Comparison of ENCODE assay signal across 8 mouse cellular contexts in the genomic region with DNA sequence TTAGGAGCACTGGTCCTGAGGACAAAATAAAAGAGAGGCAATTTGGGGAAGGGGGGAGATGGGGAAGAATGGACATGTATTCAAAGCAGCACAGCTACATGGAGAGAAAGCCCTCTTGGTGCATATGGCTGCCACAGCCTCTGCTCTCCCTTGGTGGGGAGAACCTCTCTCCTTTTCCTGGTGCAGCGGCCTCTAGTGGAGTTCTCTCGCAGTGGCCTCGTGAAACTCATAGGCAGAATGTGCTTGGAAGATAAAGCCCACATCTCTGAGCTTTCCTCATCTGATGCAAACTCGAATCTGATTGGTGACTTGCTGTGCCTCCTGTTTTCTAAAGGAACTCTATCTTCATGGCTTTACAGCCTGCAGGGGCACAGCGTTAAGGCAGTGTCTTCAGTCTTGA. TPM values are rescaled to one million over a fixed set of nuclear protein-coding genes. Genes with fewer than 3 reads are reported as not detected.
DNase-seq lines count a peak whose midpoint lies in the region; ATAC-seq and TF ChIP-seq lines count a peak whose summit lies in the region.

No protein-coding gene starts in this region.

- no peak overlapping the region for H3K27ac ChIP-seq in forebrain, embryonic 10.5 days
- no peak overlapping the region for H3K27ac ChIP-seq in forebrain, embryonic 16.5 days (ENCODE audit: low read length)
- H3K27ac ChIP-seq in CH12.LX (ENCODE audit: insufficient read depth, low read depth): no peak overlapping the region
- H3K27ac ChIP-seq in gastrocnemius, adult 2 months: no peak overlapping the region

- H3K9ac ChIP-seq in forebrain, embryonic 16.5 days (replicated peaks; ENCODE audit: low read depth, low read length): no peak overlapping the region
- H3K9ac ChIP-seq in CH12.LX (ENCODE audit: insufficient read depth, low read depth): no peak overlapping the region

- H3K27me3 ChIP-seq in forebrain, embryonic 10.5 days (ENCODE audit: poor library complexity, severe bottlenecking): no peaks in the 10 kb centered on the region
- H3K27me3 ChIP-seq in forebrain, embryonic 16.5 days (replicated peaks; ENCODE audit: control insufficient read depth, insufficient read depth, low read length): no peaks in the 10 kb centered on the region
- peaks cover 9% of the 10 kb centered on the region for H3K27me3 ChIP-seq in CH12.LX (replicated peaks)

- peak; percentile 80 to 81 for TF ChIP-seq CTCF in CH12.LX (conservative IDR thresholded peaks at IDR 0.05 in 1 of 2, IDR thresholded peaks at IDR 0.05 in 1 of 2; ENCODE audit: low read depth in 2 of 2, low read length in 2 of 2)
- peak; percentile 82 for TF ChIP-seq CTCF in gastrocnemius, adult 2 months (IDR thresholded peaks at IDR 0.05)

- H3K9me3 ChIP-seq in forebrain, embryonic 10.5 days: no peaks in the 10 kb centered on the region
- H3K9me3 ChIP-seq in forebrain, embryonic 16.5 days (ENCODE audit: control insufficient read depth, low read length): no peaks in the 10 kb centered on the region
- no peaks in the 10 kb centered on the region for H3K9me3 ChIP-seq in CH12.LX (replicated peaks; ENCODE audit: low read length)

- DNase-seq in forebrain, embryonic 10.5 days (ENCODE audit: extremely low spot score, low spot score): peak; percentile 44
- DNase-seq in CH12.LX (ENCODE audit: extremely low read depth): peak; percentile 68
- peak; percentile 59 for DNase-seq in c-Kit-positive CD71-negative TER-119-negative erythroid progenitor cells, embryonic 14.5 days (ENCODE audit: low read depth)
- peak; percentile 68 for DNase-seq in gastrocnemius, adult 2 months
- peak; percentile 25 to 71 for DNase-seq in layer of hippocampus, postnatal 25 days (ENCODE audit: extremely low spot score in 1 of 2, low spot score in 1 of 2)
- DNase-seq in lung, postnatal 4 days: peak; percentile 60 to 76
- peak; percentile 22 to 58 for DNase-seq in spleen, postnatal 14 days (ENCODE audit: low spot score in 2 of 2)

- WGBS in forebrain, embryonic 10.5 days: 6% methylated on average over 5 of the region's 5 CpGs
- WGBS in forebrain, embryonic 16.5 days: 6% methylated on average over 5 of the region's 5 CpGs

- H3K36me3 ChIP-seq in forebrain, embryonic 10.5 days (replicated peaks): no peaks in the 10 kb centered on the region
- H3K36me3 ChIP-seq in forebrain, embryonic 16.5 days (ENCODE audit: control insufficient read depth, insufficient read depth): no peaks in the 10 kb centered on the region
- no peaks in the 10 kb centered on the region for H3K36me3 ChIP-seq in CH12.LX (replicated peaks in 1 of 2; ENCODE audit: control insufficient read depth in 1 of 2, insufficient read depth in 1 of 2, low read length in 1 of 2)

- dilution Hi-C loops in CH12.LX (cut with MboI; ENCODE audit: extremely low pct_ligation_motif_present, extremely low pct_unique_long_range_greater_than_20kb, low sequenced_read_pairs): no loop called here

- TF ChIP-seq RAD21 in CH12.LX (IDR thresholded peaks at IDR 0.05; ENCODE audit: low read depth, low read length): peak; percentile 53

- no peaks in the 10 kb centered on the region for H3K4me1 ChIP-seq in forebrain, embryonic 10.5 days
- H3K4me1 ChIP-seq in forebrain, embryonic 16.5 days (replicated peaks; ENCODE audit: control insufficient read depth, insufficient read depth, low read length): no peaks in the 10 kb centered on the region
- H3K4me1 ChIP-seq in CH12.LX (ENCODE audit: control insufficient read depth in 1 of 2, insufficient read depth in 2 of 2): peaks cover 2 to 17% of the 10 kb centered on the region in 2 experiments; a peak in 2 of 4 replicates

- no peak overlapping the region for H3K4me2 ChIP-seq in forebrain, embryonic 16.5 days (ENCODE audit: low read length)
- H3K4me2 ChIP-seq in CH12.LX (ENCODE audit: insufficient read depth, low read depth, poor library complexity, severe bottlenecking): no peak overlapping the region

- intact Hi-C loops in gastrocnemius, adult 2 months (cut with DNase I): loop anchor here (5.0 kb wide), 1 partner anchor 132 kb away; no protein-coding TSS in a partner anchor

- TF ChIP-seq POLR2A in CH12.LX (IDR thresholded peaks at IDR 0.05; ENCODE audit: low read depth, low read length): no peak

- no peak for ATAC-seq in forebrain, embryonic 16.5 days

- no peak overlapping the region for H3K4me3 ChIP-seq in forebrain, embryonic 10.5 days
- H3K4me3 ChIP-seq in forebrain, embryonic 16.5 days (replicated peaks; ENCODE audit: low read length): no peak overlapping the region
- H3K4me3 ChIP-seq in CH12.LX (replicated peaks in 1 of 3; ENCODE audit: low read depth in 2 of 3, low read length in 2 of 3, poor library complexity in 1 of 3): no peak overlapping the region
- no peak overlapping the region for H3K4me3 ChIP-seq in gastrocnemius, adult 2 months

- H3K79me2 ChIP-seq in CH12.LX (replicated peaks; ENCODE audit: control insufficient read depth, extremely low read depth, insufficient read depth, poor library complexity, severe bottlenecking): no peaks in the 10 kb centered on the region

- in situ Hi-C loops in CH12.LX (cut with MboI; ENCODE audit: low pct_ligation_motif_present, low pct_unique_long_range_greater_than_20kb, low sequenced_read_pairs): loop anchor here (10.0 kb wide), 1 partner anchor 45 kb away; no protein-coding TSS in a partner anchor

- no peak for TF ChIP-seq EP300 in CH12.LX (IDR thresholded peaks at IDR 0.05; ENCODE audit: low read length)

TF ChIP-seq in CH12.LX, 34 proteins besides CTCF, POLR2A, EP300 and RAD21 (continues in another document):
- TF ChIP-seq TCF12 (IDR thresholded peaks at IDR 0.05; ENCODE audit: low read depth, low read length) (no peak), MAX (IDR thresholded peaks at IDR 0.05; ENCODE audit: low read length) (0 out of 2 replicates have a peak, but pooled peaks have one; percentile 41), MEF2A (IDR thresholded peaks at IDR 0.05; ENCODE audit: borderline replicate concordance, low read depth, low read length) (peak; percentile 31; the same call in 1 of the 2 replicates), MYC (IDR thresholded peaks at IDR 0.05; ENCODE audit: low read depth, low read length) (peak; percentile 54; the same call in 1 of the 2 replicates), USF1 (IDR thresholded peaks at IDR 0.05; ENCODE audit: low read depth, low read length) (no peak), ZNF384 (IDR thresholded peaks at IDR 0.05; ENCODE audit: low read depth, low read length) (no peak), CHD1 (IDR thresholded peaks at IDR 0.05; ENCODE audit: low read depth, low read length) (no peak), HCFC1 (IDR thresholded peaks at IDR 0.05; ENCODE audit: low read depth, low read length) (no peak), GABPA (IDR thresholded peaks at IDR 0.05; ENCODE audit: insufficient replicate concordance, low read depth, low read length) (no peak), POLR2AphosphoS2 (IDR thresholded peaks at IDR 0.05; ENCODE audit: low read depth, low read length) (no peak), JUN (IDR thresholded peaks at IDR 0.05; ENCODE audit: insufficient read depth, low read depth, low read length) (no peak), MAZ (IDR thresholded peaks at IDR 0.05; ENCODE audit: low read depth, low read length) (no peak), SMC3 (IDR thresholded peaks at IDR 0.05; ENCODE audit: low read depth, low read length) (peak; percentile 67), ELF1 (IDR thresholded peaks at IDR 0.05; ENCODE audit: low read depth, low read length) (peak; percentile 68), BHLHE40 (IDR thresholded peaks at IDR 0.05; ENCODE audit: low read depth, low read length) (no peak), SIN3A (IDR thresholded peaks at IDR 0.05; ENCODE audit: low read length) (no peak), RCOR1 (conservative IDR thresholded peaks at IDR 0.05; ENCODE audit: low read depth, low read length) (no peak), ZC3H11A (IDR thresholded peaks at IDR 0.05; ENCODE audit: low read depth, low read length) (no peak), JUND (conservative IDR thresholded peaks at IDR 0.05; ENCODE audit: low read depth, low read length) (no peak), UBTF (IDR thresholded peaks at IDR 0.05; ENCODE audit: low read depth, low read length) (no peak), E2F4 (IDR thresholded peaks at IDR 0.05; ENCODE audit: insufficient replicate concordance, low read depth, low read length) (no peak), NRF1 (IDR thresholded peaks at IDR 0.05; ENCODE audit: low read depth, low read length) (no peak), TBP (conservative IDR thresholded peaks at IDR 0.05; ENCODE audit: low read depth, low read length) (no peak), MXI1 (IDR thresholded peaks at IDR 0.05; ENCODE audit: low read depth, low read length) (no peak), ETS1 (conservative IDR thresholded peaks at IDR 0.05; ENCODE audit: low read depth, low read length) (no peak), NELFE (IDR thresholded peaks at IDR 0.05; ENCODE audit: low read depth, low read length) (no peak)

RNA-seq across cellular contexts. Expression of a gene that starts 19.1 kb away (rescaled TPM):
- polyA plus RNA-seq in forebrain, embryonic 10.5 days (2016; fragmentation: Nextera tagmentation; extraction: Ambion mirVana): 293 and 298 TPM in 2 replicates
- polyA plus RNA-seq in forebrain, embryonic 16.5 days (2015; fragmentation: Nextera tagmentation; extraction: Ambion mirVana): 183 and 189 TPM in 2 replicates
- total RNA-seq in CH12.LX (2012; rRNA removed): 336 and 350 TPM in 2 replicates
- 277 and 301 TPM in 2 replicates for total RNA-seq in CH12.LX (2014; rRNA removed)
- 255 and 296 TPM in 2 replicates for polyA plus RNA-seq in CH12.LX (2012; ENCODE audit: insufficient read length, low read depth)
- 10 to 100 TPM; 69.4 to 84.8 TPM for total RNA-seq in gastrocnemius, adult 2 months (2021)
- total RNA-seq in layer of hippocampus, postnatal 25 days (2021): 100 to 1,000 TPM; 133 to 141 TPM

RNA-seq across cellular contexts. Expression of a gene that starts 19.6 kb away (rescaled TPM):
- polyA plus RNA-seq in forebrain, embryonic 10.5 days (2016; fragmentation: Nextera tagmentation; extraction: Ambion mirVana): 0.81 and 0.87 TPM in 2 replicates
- 0.20 and 0.30 TPM in 2 replicates for polyA plus RNA-seq in forebrain, embryonic 16.5 days (2015; fragmentation: Nextera tagmentation; extraction: Ambion mirVana)
- total RNA-seq in CH12.LX (2012; rRNA removed) (0.25 TPM in 2 replicates), CH12.LX (2014; rRNA removed) (0.16 TPM in 1 of 2 replicates, not detected in the other)
- polyA plus RNA-seq in CH12.LX (2012; ENCODE audit: insufficient read length, low read depth): 0.25 and 0.41 TPM in 2 replicates
- 1 to 10 TPM in 1 of 2 experiments, under 1 TPM in 1; 0.46 to 1.1 TPM for total RNA-seq in gastrocnemius, adult 2 months (2021)
- total RNA-seq in layer of hippocampus, postnatal 25 days (2021): 1 to 10 TPM; 1.0 to 1.2 TPM

RNA-seq across cellular contexts. Expression of a gene that starts 55.4 kb away (rescaled TPM):
- 27.2 and 30.5 TPM in 2 replicates for polyA plus RNA-seq in forebrain, embryonic 10.5 days (2016; fragmentation: Nextera tagmentation; extraction: Ambion mirVana)
- 10.1 and 11.1 TPM in 2 replicates for polyA plus RNA-seq in forebrain, embryonic 16.5 days (2015; fragmentation: Nextera tagmentation; extraction: Ambion mirVana)
- 14.9 and 16.0 TPM in 2 replicates for total RNA-seq in CH12.LX (2012; rRNA removed)
- total RNA-seq in CH12.LX (2014; rRNA removed): 27.4 and 29.5 TPM in 2 replicates
- polyA plus RNA-seq in CH12.LX (2012; ENCODE audit: insufficient read length, low read depth): 21.9 and 23.2 TPM in 2 replicates
- 1 to 10 TPM; 1.6 to 1.7 TPM for total RNA-seq in gastrocnemius, adult 2 months (2021)
- 1 to 10 TPM; 1.3 to 2.2 TPM for total RNA-seq in layer of hippocampus, postnatal 25 days (2021)

Comparison
In these comparisons a context has a peak if more than half of its experiments do, and no peak if none do; other contexts are left out.
1. RNA of a gene that starts 55.4 kb away (total RNA-seq): 14.9 to 29.5 TPM in CH12.LX; 1.3 to 2.2 TPM in layer of hippocampus, postnatal 25 days and 1.6 to 1.7 TPM in gastrocnemius, adult 2 months; every median in the first group is over 4 times any median in the second.
2. Peak in every context shown above with its lines, with median percentiles within 50 percentile points of each other: DNase-seq.